Mouse (Mus musculus) adrenal gland, adult 18-20 months (tissue): Measurements from ENCODE around the gene Folr1. TPM values are rescaled to one million over a fixed set of nuclear protein-coding genes. Genes with fewer than 3 reads are reported as not detected.

ENCODE experiments used
- DNase-seq, 2 experiments: peaks; one replicate each; pipeline ENCODE4 v3.0.0; 2021 to 2022; ENCODE audit warnings: low spot score in 2 of 2
- total RNA-seq, 2 experiments: library from RNA; stranded (reverse); gene quantifications; 1 replicate in 1 of 2; 2 replicates in 1 of 2; pipeline ENCODE4 v1.2.3; 2021

Gene Folr1
- total RNA-seq, 2 experiments from 2014 or later: 5.0 TPM; not detected in 1

GRCm38 (mm10) chr7:101869163-101869500 lies 1.5 kb downstream of the Folr1 start:
- DNase-seq: no peak

GRCm38 (mm10) chr7:101868241-101869162 lies 2.1 kb downstream of the Folr1 start:
- no peak for DNase-seq

DNA sequence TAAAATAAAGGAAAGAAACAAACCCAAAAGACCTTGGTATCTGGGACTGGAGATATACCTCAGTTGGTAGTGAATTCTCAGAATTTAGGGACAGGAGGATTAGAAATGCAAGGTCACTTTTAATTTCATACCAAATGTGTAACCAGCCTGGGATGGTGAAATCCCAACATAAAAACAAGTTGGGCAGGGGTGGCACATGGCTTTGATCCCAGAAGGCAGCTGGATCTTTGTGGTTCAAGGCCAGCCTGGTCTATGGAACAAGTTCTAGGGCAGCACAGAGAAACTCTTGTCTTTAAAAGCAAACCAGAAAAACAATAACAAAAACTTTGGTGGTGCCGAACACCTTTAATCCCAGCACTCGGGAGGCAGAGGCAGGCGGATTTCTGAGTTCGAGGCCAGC lies 3.1 kb downstream of the Folr1 start:
- no peak for DNase-seq

DNA sequence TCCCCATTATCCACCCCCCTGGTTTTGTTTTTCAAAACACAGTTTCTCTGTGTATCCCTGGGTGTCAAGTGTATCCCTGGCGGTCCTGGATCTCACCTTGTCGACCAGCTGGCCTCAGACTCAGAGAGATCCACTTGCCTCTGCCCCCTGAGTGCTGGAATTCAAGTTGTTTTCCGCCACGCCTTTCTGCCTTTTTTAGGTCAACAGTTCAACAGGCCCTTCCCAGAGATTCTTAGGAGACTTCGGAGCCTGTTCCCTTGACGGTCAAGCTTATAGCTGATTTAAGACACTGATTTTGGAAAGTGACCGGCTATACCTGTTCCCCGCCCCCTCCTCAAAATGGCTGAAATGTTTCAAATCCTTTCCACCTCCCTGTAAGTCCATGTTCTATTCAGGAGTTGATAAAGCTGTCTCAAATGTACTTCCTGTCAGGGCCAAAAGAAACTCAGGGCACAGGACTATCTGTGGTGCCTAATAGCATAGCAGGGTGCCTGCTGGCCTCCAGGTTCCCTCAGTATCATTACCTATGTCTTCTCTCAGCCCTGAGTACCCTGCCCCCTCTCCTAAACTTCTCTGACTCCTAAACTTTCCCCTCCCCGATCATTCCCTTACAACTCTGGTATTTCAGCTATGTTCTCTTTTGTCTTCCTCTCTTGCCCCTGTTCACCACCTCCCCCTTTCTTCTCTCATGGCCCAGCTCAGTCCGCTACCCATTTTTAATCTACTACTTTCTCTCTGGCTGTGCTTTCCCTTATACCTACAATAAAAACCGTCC lies 3.9 kb downstream of the Folr1 start:
- no peak for DNase-seq

- no peak for DNase-seq
These were observed 7.2 kb downstream of the Folr1 start, which contains the start of gene Anapc15 for GRCm38 (mm10) chr7:101863415-101863814. TSS of gene Anapc15 (plus strand) at chr7:101863715.

GRCm38 (mm10) chr7:101862291-101862690 lies 8.3 kb downstream of the Folr1 start:
- DNase-seq: no peak

DNA sequence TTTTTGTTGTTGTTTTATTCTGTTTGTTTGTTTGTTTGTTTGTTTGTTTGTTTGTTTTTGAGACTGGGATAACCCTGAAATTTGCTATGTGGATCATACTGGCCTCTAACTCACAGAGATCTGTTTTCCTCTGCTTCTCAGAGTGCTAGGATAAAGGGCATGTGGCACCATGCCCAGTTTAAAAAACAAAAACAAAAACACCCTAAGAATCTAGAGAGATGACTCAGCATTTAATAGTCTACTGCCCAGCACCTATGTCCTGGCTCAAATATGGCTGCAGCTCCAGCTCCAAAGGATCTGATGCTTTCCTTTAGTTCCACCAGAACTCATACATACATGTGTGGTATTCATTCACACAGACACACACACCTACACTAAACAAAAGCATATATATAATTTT lies 9.6 kb downstream of the Folr1 start:
- DNase-seq: no peak

- no peak for DNase-seq
These were observed 12.2 kb downstream of the Folr1 start for GRCm38 (mm10) chr7:101858362-101858761.

DNA sequence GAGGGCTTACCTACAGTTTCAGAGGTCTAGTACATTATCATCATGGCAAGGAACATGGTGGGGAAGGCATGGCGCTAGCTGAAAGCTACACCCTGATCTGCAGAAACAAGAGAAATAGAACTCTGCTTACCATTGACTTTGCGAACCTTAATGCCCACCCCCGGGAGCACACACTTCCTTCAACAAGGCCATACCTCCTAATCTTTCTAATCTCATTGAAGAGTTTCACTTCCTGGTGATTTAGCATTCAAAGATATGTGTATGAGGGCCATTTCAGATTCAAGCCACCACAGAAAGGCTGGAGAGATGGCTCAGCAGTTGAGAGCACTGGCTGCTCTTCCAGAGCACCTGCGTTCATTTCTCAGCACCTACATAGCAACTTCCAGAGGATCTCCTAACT lies 13.5 kb downstream of the Folr1 start, which contains the start of gene Folr2:
TSS of gene Folr2 (minus strand) at position 101 of the 400 bp plus-strand sequence.
- no peak for DNase-seq

DNA sequence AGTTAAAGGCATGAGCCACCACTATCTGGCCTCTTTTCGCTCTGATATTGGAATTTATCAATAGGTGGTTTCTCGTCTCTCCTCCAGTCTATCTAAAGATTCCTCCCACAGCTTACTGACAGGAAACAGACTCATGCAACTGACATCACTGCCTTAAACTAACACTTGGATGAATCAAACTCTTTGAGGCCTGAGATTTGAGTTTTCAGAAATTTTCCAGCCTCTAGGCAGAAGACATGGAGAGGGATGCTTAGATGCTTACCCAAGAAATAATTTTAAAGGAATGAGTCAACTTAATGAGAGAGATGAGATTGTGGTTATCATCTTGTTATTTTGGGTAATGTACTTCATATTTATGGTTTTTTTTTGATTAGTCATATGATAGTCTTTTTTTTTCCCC lies 16.8 kb downstream of the Folr1 start:
- DNase-seq: no peak

GRCm38 (mm10) chr7:101852846-101853245 lies 17.7 kb downstream of the Folr1 start:
- no peak for DNase-seq

DNA sequence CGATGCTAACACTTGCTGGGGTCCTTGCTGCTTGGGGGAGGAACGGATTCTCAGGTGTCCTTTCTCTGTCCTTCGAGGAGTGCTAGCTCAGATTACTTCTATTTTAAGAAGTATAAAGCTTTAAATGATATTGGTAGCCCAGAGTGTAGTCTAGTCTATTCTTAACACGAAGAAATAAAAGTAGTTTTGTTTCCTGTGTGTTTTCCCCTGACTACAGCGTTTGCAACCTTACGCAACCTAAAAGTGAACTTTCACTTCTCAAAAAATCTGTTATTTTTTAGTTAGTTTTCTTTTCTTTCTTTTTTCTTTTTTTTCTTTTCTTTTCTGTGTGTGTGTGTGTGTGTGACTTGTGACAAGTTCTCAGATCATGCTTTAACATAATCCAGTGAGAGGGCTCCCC lies 18.9 kb downstream of the Folr1 start:
- DNase-seq: no peak

- no peak for DNase-seq
These were observed 22.7 kb downstream of the Folr1 start for GRCm38 (mm10) chr7:101847934-101848333.

DNA sequence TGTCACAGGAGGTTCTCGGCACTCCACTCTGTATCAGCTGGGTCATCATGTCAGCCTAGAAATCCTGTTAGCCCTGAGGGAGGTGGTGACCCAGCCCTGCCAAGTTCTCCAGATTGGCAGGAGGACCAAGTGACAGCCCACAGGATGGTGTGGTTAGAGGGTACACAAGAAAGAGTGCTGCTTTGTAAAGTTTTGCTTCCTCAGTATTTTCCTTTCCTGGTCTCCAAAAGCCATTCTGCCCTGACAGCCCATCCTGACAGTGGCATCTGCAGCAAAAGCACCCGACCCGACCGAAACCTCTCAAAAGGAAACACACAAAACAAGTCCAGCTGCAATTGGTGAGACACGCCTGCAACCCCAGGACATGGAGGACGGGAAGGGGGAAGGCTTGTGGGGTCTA lies 26.4 kb downstream of the Folr1 start:
- no peak for DNase-seq

GRCm38 (mm10) chr7:101837606-101838471 lies 32.7 kb downstream of the Folr1 start, which contains the start of gene Inppl1:
TSS of gene Inppl1 (minus strand) at chr7:101838229.
- peak; percentile 82 to 85 for DNase-seq

- no peak for DNase-seq
These were observed 33.4 kb downstream of the Folr1 start for GRCm38 (mm10) chr7:101837154-101837605.

GRCm38 (mm10) chr7:101836271-101837153 lies 34.1 kb downstream of the Folr1 start:
- peak; percentile 64 to 67 for DNase-seq

DNA sequence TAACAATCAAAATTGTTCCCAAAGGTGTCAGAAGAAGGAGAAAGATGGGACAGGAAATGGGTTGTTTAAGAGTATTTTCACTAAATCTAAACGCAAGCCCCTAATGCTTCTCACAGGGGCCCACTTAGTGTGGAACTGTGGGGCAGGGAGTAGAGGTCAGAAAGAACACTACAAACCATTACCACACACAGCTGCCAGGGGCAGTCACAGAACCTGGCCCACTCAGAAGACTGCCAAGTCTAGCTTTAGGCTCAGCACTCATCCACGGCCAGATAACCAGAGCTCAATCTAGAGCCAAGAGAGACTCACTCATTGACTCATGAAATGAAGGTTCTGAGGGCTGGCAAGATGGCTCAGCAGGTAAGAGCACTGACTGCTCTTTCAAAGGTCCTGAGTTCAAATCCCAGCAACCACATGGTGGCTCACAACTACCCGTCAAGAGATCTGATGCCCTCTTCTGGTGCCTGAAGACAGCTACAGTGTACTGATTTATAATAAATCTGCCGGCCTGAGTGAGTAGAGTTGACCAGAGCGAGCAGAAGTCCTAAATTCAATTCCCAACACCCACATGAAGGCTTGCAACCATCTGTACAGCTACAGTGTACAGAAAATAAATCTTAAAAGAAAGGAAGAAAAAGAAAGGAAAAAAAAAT lies 35.0 kb downstream of the Folr1 start:
- no peak for DNase-seq

DNA sequence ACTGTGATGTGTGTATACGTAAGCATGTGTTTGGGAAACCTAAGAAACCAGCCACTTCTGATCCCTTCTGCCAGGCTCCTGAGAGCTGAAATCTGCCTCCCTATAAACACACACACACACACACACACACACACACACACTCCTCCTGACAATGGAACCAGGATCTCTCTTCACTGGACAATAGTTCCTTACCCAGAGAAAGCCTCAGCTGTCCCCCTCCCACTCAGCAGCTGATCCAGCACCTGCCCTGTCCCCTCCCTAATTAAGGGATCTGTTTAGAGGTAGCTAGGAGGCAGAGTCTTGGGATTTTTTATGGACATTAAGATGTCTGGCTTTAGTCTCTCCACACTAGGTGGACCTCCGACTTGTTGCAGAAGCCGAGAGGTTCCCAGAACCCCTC lies 35.7 kb downstream of the Folr1 start:
- DNase-seq: no peak
